Mouse (Mus musculus): ENCODE measurements at regions not wholly inside any gene's neighbourhood (a gene's known extent, or its start where the extent isn't known, plus 50 kb on each side); places are given as distances from the start of the nearest gene placed in this dataset.

DNA sequence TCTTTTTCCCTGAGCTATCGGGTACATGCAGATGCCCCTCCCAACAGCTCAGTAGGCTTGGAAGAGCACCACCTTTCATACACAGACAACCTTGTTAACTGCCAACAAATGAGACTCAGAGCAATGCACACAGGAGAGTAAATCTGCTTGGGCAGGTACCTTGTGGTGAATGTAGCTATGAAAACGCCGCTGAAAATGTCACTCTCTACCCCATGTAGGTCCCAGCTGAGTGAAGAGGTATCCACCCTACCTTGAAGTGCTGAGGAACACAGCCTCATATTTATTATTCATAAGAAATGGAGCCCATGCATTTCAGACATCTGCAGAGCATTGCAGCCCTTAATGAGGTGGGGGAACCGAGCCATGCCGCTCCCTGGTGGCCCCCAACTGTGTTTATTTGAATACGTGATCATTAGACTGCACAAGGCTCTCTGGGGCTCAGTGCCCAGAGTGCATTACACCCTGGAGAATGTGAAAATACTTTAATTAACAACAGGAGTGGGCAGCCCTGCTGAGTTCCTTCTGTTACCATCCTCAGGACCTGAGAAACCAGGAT is 53.8 kb upstream of the F13a1 start:
- TF ChIP-seq CTCF (conservative IDR thresholded peaks at IDR 0.05; ENCODE audit: low read length) (no peak), POU5F1 (IDR thresholded peaks at IDR 0.05; ENCODE audit: borderline replicate concordance, low read length) (no peak)
